Mouse (Mus musculus): ENCODE results near the gene Eefsec.

Gene Eefsec

DNA sequence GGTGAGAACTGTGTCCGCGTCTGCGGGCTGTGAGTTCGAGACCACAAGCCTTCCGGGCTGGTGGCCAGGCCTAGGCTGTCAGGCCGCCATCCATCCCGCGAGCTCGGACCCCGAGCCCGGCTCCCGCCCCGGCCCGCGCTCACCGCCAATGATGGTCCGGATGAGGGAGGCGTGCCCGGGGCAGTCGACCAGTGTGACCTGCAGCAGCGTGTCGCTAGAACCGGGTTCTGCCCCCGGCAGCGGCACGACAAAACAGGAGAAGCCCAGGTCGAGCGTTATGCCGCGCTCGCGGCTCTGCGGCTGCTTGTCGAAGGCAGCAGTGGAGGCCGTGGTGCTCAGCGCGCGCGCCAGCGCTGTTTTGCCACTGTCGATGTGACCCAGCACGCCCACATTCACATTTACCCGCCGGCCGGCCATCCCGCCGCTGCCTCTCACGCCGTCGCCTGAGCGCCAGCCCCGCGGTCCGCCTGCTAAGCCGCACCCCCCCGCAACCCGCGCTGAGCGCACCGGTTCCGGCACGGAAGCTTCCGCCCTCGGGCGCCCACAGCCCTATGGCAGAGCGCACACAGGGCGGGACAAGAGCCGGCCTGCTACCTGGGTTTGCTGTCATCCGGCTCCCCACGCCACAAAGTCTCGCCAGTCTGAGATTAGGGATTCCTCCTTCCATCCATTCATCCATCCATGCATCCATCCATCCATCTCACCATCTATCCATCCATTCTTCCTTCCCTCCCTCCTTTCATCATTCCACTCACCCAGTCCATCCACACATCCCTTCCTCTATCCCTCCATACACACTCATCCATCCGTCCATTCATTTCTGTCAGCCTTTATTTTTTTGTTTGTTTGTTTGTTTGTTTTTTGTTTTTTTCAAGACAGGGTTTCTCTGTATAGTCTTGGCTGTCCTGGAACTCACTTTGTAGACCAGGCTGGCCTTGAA, at the start of gene Eefsec:
Gene Eefsec, minus strand, starts transcription at position 477 of the 940 bp plus-strand sequence.
- CTCF ChIA-PET = no interaction called here

DNA sequence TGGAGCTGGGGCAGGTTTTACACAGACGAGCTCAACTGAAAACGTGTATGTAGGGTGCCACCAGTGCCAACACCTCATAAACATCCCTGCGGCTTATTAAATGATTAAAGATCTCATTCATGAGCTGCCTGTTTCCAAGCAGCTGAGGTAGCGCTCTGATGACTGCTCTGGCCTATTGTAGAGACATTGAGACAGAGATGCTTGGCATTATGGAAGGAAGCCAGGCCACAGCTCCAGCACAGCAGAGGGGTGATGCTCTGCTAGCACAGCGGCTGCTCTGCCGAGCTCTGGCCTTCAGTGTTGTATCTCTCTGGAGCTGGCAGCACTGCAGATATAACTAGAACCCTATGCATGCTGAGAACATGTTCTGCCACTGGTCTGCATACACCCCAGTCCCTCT, 47.4 kb upstream of the Eefsec start:
- CTCF ChIA-PET = interaction anchor here (0.9 kb wide), 1 partner anchor 18 kb away, joined by 16 read pairs; no protein-coding TSS in a partner anchor

DNA sequence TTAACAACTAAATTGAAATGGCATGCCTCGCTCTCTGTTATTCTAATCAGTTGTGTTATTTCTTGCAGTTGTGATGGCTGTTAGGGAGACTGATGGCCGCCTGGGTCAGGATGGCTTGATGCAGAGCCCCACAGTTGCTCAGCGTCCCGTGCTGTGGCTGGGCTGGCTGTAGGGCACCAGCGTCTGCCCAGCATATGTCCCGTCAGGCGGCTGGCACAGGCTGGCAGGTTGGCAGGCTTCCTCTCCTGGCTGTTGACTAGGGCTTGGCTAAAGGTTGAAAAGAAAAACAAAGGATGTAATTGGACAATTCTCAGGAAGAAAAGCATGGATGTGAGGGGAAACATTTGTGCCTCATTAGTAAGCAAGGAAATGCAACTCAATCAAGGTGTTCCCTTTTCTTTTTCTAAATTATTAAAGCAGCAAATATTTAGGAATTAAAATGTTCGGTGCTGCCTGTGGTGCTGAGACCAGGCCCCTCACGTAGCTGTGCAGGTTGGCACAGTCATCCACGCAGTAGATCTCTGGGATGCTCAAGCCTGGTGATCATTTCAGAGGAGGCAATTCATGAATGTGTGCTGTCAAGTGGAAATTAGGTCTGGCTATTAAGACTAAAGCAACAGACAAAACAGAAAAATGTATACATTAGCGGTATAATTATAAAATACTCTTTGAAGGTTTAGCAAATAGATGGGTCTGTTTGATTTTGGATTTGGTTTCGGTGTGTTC, 44.5 kb upstream of the Eefsec start:
- CTCF ChIA-PET = no interaction called here

DNA sequence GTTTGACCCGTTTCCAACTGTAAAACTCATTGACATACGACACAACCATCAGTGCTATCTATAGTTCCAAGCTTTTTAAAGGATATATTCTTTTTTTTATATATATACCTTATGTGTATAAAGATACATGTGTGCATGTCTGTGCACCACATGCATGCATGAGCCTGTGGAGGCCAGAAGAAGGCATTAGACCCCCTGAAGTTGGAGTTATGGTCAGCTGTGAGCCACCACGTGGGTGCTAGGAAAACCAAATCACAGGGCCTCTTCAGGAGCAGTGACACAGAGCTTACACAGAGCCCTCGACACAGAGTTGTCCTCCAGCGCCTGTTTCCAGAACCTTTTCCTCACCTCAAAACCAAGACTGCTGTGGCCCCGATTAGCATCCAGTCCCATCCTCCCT, 43.5 kb upstream of the Eefsec start:
- CTCF ChIA-PET = no interaction called here

DNA sequence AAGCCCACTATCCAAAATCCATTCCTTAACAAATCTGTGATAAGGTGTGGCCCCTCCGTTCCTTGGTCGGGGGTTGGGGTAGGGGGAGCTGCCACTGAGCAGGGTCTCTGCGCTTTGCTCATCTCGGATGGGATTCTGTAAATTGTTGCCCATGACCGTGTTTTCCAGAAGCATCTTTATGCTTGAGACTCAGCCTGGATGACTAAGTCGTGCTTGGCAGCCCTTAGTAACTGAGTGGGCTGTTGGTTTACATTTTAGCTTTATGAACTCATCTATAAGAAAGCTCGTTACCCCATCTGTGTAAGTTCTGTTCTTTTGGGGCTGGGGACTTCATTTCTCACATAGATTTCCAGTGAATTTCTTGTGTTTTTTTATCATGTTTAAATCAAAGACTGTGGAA, 42.7 kb upstream of the Eefsec start:
- CTCF ChIA-PET = no interaction called here

DNA sequence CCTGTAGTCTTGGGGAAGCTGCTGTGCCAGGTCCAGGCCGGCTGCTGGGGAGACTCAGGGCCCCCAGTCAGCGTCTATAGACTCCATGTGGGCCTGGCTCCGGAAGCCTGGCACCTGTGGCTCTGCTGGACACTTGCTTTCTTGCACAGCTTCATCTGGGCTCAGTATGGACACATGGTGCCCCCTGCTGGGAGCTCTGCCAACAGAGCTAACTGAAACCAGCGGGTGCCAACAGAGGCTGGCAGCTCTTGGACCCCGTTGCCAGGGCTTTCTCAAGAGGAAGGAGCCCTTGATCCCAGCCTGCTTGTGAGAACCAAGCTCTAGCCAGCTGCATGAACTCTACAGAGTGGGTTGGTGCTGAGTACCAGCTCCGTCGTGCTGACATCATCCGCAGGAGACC, 40.6 kb upstream of the Eefsec start:
- CTCF ChIA-PET = no interaction called here

DNA sequence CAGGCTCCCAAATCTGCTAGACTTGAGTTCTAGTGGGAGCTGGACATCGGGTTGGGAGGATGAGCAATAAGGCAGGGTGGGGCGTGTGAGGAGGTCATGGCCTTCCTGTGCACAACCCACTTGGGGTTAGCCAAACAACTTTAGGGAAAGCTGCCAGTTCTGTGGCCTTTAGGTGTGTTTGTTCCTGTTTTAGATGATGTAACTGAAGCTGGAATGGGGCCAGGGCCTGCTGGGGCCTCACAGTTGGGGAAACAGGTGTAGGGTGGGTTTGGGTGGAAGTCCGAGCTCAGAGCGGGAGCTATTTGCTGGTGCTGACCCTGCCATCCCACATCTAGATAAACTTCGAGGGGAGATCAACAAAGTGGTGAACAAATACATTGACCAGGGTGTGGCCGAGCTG, 39.0 kb upstream of the Eefsec start:
- CTCF ChIA-PET = no interaction called here

DNA sequence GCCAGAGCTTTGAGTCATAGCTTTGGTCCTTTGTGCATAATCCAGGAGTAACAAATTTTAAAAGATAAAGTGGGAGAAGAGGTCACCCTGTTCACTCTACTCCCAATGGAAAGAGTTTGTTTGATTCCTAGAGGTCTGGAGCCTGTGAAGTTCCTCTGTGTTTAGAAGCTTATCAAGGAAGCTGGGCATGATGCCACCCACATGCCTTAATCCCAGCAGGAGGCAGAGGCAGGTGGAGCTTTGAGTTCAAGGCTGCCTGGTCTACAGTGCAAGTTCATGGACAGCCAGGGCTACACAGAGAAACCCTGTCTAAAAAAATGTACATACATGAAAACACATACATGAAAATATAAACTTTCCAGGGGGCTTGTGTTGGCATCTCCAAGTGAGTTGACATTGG, 37.6 kb upstream of the Eefsec start:
- CTCF ChIA-PET = no interaction called here

DNA sequence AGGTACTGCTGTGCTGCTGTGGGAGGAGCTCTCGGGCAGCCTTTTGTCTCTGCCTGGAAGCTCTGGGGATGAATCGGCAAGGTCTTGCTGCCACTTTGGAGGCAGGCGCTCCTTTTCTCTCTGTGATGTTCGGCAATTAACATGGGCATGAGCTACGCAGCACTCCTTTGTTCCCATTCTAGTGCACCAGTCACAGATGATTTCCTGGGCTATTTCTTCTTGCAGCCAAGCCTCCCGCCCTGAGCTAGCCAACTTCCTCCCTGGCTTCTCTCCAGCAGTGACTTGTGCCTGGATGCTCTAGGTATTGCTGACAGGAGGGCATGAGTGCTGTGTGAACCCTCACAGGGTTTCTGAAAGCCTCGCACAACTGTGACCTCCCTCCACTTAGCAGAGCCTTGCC, 36.8 kb upstream of the Eefsec start:
- CTCF ChIA-PET = no interaction called here

DNA sequence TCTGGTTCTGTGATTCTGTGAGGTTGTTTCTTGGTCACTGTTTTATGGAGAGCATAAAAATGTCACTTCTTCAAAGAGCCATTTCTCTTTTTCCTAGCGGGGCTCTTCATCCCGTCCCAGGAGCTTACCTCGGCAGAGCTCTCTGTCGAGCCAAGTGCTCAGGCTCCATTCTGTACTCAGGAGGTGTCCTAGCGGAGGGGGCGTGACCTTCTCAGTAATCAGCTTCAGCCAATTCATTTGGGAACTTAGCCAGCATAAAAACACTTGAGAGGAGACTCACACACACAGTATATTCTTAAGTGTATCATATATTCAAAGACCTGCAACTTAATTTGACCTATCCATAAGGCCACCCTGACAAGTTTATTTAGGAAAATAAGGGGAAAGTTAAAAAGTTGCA, 34.1 kb upstream of the Eefsec start:
- CTCF ChIA-PET = no interaction called here

DNA sequence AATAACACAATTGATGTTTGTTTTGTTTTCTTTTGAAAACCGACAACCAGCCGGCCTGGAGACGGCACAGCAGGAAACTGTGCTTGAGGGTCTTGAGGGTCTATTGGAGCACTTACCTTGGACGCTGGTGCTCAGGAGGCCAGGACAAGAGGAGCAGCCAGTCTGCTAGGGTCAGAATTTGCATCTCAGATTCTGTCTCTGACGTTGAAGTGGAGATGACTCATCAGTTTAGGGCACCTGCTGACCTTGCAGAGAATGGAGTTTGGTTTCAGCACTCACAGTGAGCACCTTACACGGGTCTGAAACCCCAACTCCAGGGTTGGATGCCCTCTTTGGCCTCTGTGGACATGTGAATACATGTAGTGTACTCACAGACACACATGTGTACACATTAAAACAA, 23.5 kb upstream of the Eefsec start:
- CTCF ChIA-PET = interaction anchor here (0.7 kb wide), 1 partner anchor 35 kb away, joined by 4 read pairs; no protein-coding TSS in a partner anchor

DNA sequence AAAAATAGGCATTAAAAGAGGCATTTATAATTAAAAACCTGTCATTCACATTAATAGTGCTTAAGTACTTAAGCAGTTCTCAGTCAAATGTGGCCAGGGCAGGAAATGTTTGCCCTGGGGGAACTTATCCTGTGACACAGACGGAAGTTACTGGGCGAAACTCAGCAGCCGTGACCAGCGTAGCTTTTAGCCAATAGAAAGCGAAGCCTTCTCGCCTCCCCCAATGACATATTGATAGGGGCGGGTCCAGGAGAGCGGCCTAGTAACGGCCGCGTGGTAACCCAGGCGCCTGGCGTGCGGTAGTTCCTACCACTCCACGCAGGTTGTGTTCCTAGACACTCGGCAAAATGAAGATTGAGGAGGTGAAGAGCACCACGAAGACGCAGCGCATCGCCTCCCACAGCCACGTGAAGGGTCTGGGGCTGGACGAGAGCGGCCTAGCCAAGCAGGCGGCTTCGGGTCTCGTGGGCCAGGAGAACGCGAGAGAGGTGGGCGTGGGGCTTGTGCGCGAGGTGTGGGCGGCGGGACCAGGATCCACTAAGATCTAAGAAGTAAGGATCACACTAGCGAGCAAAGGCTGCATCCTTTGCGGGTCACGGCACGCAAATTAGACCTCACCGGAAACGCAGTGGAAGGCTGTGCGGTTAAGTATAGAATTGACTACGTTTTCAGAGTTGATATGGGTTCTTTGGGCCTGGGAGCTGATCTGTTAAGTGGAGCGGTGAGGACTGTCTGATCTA, 19.0 kb upstream of the Eefsec start, which contains the start of gene Ruvbl1:
Gene Ruvbl1, plus strand, starts transcription at position 229 of the 740 bp plus-strand sequence.
- CTCF ChIA-PET = interaction anchor here (0.6 to 0.7 kb wide), 2 partner anchors 38 to 703 kb away, joined by 3 to 4 read pairs; no protein-coding TSS in a partner anchor

DNA sequence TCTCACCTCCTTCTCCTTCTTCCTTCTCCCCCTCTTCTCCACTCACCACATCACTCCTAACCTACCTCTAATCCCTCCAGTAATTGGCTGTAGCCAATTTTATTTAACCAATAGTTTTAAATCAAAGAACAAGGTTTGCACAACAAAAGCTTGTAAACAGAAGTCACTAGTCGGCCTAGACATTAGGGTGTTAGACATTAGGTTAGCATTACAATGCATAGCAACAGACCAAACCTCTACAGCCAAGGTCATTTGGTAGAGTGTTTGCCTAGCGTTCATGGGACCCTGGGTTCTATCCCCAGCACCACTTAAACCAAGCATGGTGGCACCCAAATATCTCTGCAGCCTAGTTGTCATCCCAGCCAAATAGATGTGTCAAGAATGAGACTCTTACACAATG, 8.2 kb upstream of the Eefsec start:
- CTCF ChIA-PET = no interaction called here

DNA sequence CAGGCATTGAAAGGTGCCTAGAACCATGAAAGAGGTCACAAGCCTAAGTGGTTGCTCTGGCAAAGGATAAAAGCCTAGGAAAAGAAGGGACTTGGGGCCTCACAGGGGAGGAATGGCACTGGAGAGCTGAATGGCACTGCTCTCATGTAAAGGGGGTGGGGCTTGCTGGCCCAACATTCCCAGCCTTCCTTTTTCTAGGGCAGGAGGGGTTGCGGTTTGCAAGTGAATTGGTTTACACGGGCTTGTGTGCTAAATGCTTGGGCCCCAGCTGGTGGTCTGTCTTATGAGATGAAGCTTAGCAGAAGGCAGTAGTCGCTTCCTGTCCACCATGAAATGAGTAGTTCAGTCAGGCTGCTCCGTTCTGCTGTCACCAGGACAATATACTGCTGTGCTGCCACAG, 1.1 kb upstream of the Eefsec start:
- CTCF ChIA-PET = no interaction called here

DNA sequence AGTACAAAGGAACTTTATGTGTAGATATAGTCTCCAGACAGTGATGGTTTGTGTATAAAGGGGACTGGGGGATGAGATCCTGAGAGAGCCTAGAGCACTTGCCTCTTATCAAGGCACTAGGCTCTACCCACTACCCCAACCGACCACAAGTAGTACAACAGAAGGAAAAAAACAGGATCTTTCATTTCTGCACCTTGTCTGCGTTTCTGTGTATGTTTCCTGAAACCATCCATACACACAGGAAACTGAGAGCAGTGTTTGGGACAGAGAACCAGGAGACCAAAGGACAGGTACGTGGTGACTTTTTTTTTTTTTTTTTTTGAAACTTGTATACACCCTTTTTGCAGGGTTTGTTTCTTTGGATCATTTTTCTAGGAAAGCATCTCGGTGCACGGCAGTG, 678 bp downstream of the Eefsec start:
- CTCF ChIA-PET = no interaction called here

DNA sequence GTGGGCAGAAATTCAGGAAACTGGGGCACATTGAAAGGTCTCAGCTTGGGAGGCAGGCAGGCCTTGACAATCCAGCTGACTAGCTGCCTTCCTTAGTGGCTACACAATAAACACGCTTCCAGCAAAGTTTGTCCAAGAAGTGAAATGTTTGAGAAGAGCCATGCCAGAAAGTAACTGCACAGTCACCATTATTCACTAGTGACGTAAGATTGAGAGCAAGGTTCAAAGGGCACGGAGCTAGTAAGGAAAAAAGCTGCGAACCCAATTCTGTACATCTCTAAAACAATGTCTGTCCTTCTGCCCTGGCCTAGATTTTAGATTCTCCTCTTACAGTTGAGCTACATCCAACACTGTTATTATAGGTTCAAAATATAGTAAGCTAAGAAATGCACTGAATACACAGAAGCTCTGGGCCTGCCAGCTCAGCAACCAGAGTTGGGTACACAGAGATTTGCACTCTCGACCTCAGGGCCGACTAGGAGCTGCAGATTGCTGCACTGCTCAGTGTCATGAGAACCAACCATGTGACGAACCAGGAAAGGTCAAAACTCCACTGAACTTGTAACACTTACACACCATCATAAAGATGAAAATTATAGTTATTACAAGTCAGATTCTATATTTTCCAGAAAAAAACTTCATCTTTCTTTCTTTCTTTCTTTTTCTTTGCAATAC, 2.1 kb downstream of the Eefsec start:
- CTCF ChIA-PET = interaction anchor here (0.8 kb wide), 1 partner anchor 138 kb away, joined by 16 read pairs; no protein-coding TSS in a partner anchor

DNA sequence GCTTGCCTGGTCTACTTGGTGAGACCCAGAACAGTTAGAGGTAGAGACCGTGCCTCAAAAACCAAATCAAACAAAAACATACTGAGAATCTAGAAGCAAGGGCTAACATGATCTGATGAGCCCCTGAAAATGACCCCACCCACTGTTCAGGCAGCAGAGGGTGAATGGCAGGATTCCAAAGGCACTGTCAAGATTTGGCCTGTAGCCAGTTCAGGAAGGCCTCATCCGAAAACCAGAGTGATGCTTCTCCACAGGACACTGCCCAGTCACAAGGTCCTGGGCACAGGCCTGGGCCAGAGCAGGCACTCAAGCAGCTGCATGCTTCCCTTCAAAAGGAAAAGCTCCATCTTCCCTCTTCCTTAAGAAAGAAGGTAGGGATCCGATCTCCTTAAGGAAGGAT, 2.9 kb downstream of the Eefsec start:
- CTCF ChIA-PET = no interaction called here

DNA sequence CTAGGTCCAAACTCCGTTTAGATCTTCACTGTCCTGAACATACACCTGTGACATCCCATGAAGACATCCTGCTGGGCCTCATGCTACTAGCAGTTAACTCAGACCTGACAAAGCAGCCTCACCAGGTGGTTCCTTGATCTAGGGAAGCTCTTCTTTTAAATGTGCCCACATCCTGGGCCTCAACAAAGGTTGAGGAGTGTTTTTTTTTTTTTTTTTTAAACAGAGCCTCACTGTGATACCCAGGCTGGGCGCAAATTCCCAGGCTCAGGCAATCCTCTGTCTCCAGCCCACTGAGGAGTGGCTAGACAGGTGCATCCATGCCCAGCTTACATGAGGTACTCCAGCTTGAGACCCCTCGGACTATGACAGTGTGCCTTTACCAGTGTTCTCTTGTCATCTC, 3.8 kb downstream of the Eefsec start:
- CTCF ChIA-PET = interaction anchor here (0.6 kb wide), 1 partner anchor 14 kb away, joined by 4 read pairs; no protein-coding TSS in a partner anchor

DNA sequence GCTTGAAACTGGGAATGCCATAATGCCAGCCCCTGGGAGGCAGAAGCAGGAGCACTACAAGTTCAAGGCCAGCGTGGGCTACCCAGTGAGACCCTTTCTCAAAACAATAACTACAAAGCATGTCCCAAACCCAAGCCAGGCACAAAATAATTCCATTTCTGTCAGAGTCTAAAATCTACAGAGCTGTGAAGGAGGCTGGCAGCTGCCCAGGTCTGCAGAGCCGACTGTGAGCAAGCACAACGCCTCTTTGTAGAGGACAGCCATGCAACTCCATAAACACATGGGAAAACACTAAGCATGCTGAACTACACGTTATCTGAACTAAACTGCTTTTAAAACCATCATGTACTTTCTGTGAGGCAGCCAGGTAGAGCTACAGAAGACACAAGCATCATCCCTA, 7.3 kb downstream of the Eefsec start:
- CTCF ChIA-PET = no interaction called here

DNA sequence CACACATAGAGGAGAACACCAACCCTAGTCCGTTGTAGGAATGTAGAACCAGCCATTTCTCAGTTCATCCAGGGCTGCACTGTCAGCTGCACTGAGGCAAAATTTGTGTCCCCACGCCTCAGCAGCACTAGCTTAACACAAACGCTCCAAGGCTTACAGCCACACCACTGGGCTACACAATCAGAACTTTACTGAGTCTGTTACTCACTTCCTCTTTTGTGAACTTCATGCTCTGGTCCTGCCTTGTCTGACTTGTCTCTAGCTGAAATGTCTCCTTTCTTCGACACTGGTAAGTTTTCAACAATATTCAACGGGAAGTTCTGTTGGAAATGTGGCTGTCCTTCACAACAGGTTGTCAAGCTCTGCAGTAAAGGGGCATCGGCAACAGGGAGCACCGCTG, 10.7 kb downstream of the Eefsec start:
- CTCF ChIA-PET = interaction anchor here (0.6 kb wide), 1 partner anchor 35 kb away, joined by 4 read pairs; no protein-coding TSS in a partner anchor

DNA sequence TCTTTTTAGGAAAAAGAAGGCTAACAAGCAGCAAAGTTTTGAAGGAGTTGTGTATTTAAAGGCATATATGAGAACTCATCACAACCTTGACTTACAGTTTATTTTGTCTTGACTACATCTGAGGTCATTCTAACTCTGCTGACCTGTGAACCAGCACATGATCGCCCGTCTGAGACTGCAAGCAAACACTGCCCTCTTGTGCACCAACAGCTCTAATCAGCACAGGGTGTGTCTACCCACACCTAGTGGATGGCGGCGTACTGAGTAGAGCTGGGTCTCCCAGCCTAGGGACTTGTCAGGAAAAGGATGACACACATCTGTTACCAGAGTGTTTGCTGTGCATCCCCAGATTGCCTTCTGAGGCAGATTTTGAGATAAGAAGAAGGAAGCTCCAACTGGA, 15.1 kb downstream of the Eefsec start:
- CTCF ChIA-PET = no interaction called here
